Mouse (Mus musculus): ENCODE data around the gene Plekha7. TPM values are rescaled to one million over a fixed set of nuclear protein-coding genes. Genes with fewer than 3 reads are reported as not detected.

Plekha7 gene
- total RNA-seq, 2 experiments from 2014 or later = 0.71 to 1.5 TPM

GRCm38 (mm10) chr7:116188391-116188790 is 119.8 kb downstream of the Plekha7 start:
- DNase-seq (ENCODE audit: low spot score) = no peak

GRCm38 (mm10) chr7:116187521-116187920 is 120.7 kb downstream of the Plekha7 start:
- DNase-seq (ENCODE audit: low spot score) = no peak

GRCm38 (mm10) chr7:116186847-116187246 is 121.3 kb downstream of the Plekha7 start:
- no peak for DNase-seq (ENCODE audit: low spot score)

GRCm38 (mm10) chr7:116186156-116186555 is 122.0 kb downstream of the Plekha7 start:
- DNase-seq (ENCODE audit: low spot score) = no peak

- no peak for DNase-seq (ENCODE audit: low spot score)
Measured at GRCm38 (mm10) chr7:116184358-116185057, 123.7 kb downstream of the Plekha7 start.

- DNase-seq (ENCODE audit: low spot score) = no peak
Measured at GRCm38 (mm10) chr7:116182451-116182850, 125.7 kb downstream of the Plekha7 start.

- DNase-seq (ENCODE audit: low spot score) = no peak
Measured at GRCm38 (mm10) chr7:116181444-116181946, 126.7 kb downstream of the Plekha7 start.

- no peak for DNase-seq (ENCODE audit: low spot score)
Measured at GRCm38 (mm10) chr7:116178916-116179315, 129.3 kb downstream of the Plekha7 start.

GRCm38 (mm10) chr7:116172774-116173173 is 135.4 kb downstream of the Plekha7 start:
- DNase-seq (ENCODE audit: low spot score) = no peak

GRCm38 (mm10) chr7:116169426-116169825 is 138.8 kb downstream of the Plekha7 start:
- DNase-seq (ENCODE audit: low spot score) = no peak

- no peak for DNase-seq (ENCODE audit: low spot score)
Measured at GRCm38 (mm10) chr7:116168224-116168623, 140.0 kb downstream of the Plekha7 start.

GRCm38 (mm10) chr7:116164232-116164631 is 143.9 kb downstream of the Plekha7 start:
- no peak for DNase-seq (ENCODE audit: low spot score)

- DNase-seq (ENCODE audit: low spot score) = peak; percentile 19
Measured at GRCm38 (mm10) chr7:116161544-116161943, 146.6 kb downstream of the Plekha7 start.

GRCm38 (mm10) chr7:116156894-116157143 is 151.4 kb downstream of the Plekha7 start:
- no peak for DNase-seq (ENCODE audit: low spot score)

GRCm38 (mm10) chr7:116156072-116156893 is 151.9 kb downstream of the Plekha7 start:
- DNase-seq (ENCODE audit: low spot score) = no peak

GRCm38 (mm10) chr7:116153781-116154368 is 154.3 kb downstream of the Plekha7 start:
- DNase-seq (ENCODE audit: low spot score) = no peak

- DNase-seq (ENCODE audit: low spot score) = no peak
Measured at GRCm38 (mm10) chr7:116149568-116149967, 158.6 kb downstream of the Plekha7 start.

- no peak for DNase-seq (ENCODE audit: low spot score)
Measured at GRCm38 (mm10) chr7:116147114-116147513, 161.1 kb downstream of the Plekha7 start.

- no peak for DNase-seq (ENCODE audit: low spot score)
Measured at GRCm38 (mm10) chr7:116145030-116145429, 163.1 kb downstream of the Plekha7 start.

GRCm38 (mm10) chr7:116137671-116138070 is 170.5 kb downstream of the Plekha7 start:
- DNase-seq (ENCODE audit: low spot score) = no peak

GRCm38 (mm10) chr7:116137149-116137548 is 171.0 kb downstream of the Plekha7 start:
- DNase-seq (ENCODE audit: low spot score) = no peak
